Mouse (Mus musculus) lung, embryonic 16.5 days (tissue): ENCODE measurements around the gene Ppip5k2. TPM values are rescaled to one million over a fixed set of nuclear protein-coding genes. Genes with fewer than 3 reads are reported as not detected.

Source experiments
- ATAC-seq: fragments of 200-750 bp; cut with Nextera tagmentation; 2 replicates; pipeline ENCODE4 v1.8.0; 2017; ENCODE audit warnings: low read depth, mild to moderate bottlenecking, moderate library complexity
- H3K27ac ChIP-seq: fragments of 300-500 bp; sonication (generic); 2 replicates; pipeline ENCODE4 v1.5.1; 2014; ENCODE audit warnings: mild to moderate bottlenecking, control low read depth, low read length
- H3K27me3 ChIP-seq: fragments of 300-500 bp; sonication (generic); 2 replicates; pipeline ENCODE4 v1.6.1; 2014; ENCODE audit warnings: low read depth, low read length, mixed read lengths; ENCODE audit not compliant: control insufficient read depth, insufficient read depth
- H3K36me3 ChIP-seq: fragments of 300-500 bp; sonication (generic); 2 replicates; pipeline ENCODE4 v1.6.1; 2014; ENCODE audit warnings: low read length; ENCODE audit not compliant: control insufficient read depth, insufficient read depth
- H3K4me1 ChIP-seq: fragments of 300-500 bp; sonication (generic); replicated peaks from 2 replicates; pipeline ENCODE4 v1.6.1; 2014; ENCODE audit warnings: low read length, mixed read lengths; ENCODE audit not compliant: control insufficient read depth, insufficient read depth
- H3K4me2 ChIP-seq: fragments of 300-500 bp; sonication (generic); 2 replicates; pipeline ENCODE4 v1.6.1; 2014; ENCODE audit warnings: low read depth, low read length, control low read depth
- H3K4me3 ChIP-seq: fragments of 300-500 bp; sonication (generic); 2 replicates; pipeline ENCODE4 v1.5.1; 2014; ENCODE audit warnings: mild to moderate bottlenecking, low read length, control low read depth
- H3K9ac ChIP-seq: fragments of 300-500 bp; sonication (generic); 2 replicates; pipeline ENCODE4 v1.6.1; 2014; ENCODE audit warnings: low read length, control low read depth
- H3K9me3 ChIP-seq: fragments of 300-500 bp; sonication (generic); 2 replicates; pipeline ENCODE4 v1.6.1; 2016; ENCODE audit warnings: low read length; ENCODE audit not compliant: control insufficient read depth
- WGBS: fragments of 180-500 bp; shearing (Covaris S2); extraction: QIAGEN DNeasy Blood & Tissue Kit; methylation state at CpG from one replicate; pipeline ENCODE4 v1.1.7; 2014; 5-methylcytosine and 5-hydroxymethylcytosine counted together
- polyA plus RNA-seq: library from polyadenylated mRNA; unstranded; fragments of >200 nt; fragmentation: Nextera tagmentation; extraction: Ambion mirVana; gene quantifications from 2 replicates; pipeline ENCODE4 v1.2.1, GENCODE M21; 2015

The Ppip5k2 gene
- 22.9 TPM in 2 replicates for polyA plus RNA-seq

DNA sequence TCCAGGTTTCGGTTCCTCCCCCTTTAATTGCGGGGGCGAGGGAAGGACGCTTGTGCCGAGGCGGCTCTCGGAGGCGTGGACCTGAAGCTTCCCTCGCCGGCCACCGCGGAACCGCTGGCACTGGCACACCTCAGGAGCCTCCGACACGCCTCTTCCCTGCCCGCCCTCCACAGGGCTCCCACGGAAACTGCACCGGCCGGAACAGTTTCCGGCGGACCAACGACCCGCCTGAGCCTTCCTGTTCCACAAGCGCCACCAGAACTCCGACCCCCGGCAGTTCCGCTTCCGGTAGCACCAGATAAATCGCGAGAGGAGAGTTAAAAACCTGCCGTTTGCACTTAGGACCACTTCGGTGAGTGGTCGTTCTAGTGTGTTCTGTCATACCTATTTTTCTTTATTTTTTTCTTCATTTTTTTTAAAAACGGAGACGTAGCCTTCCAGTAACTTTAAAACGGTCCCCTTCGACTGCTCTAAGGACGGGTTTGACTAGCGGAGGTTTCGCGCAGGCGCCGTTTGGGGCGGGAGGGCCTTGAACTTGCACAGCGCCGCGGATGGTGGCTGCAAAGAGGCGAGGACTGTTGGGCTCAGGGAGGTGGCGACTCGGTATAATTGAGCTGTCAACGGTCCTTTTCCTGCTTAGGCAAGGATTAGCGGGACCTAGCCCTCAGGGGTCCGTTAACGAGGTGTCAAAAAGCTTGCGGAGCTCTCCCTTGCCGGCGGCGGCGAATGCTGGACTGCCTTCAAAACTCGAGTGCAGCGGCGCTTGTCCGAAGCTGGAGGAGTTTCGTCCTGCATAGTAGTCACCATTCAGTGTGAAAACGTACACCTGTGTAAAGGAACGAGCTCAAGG lies at the start of gene Ppip5k2, which contains the start of gene Gin1:
TSS of gene Ppip5k2 (minus strand) at position 508 of the 850 bp plus-strand sequence.
TSS of gene Gin1 (plus strand) at position 269 of the 850 bp plus-strand sequence.
- under 1% methylated on average over 65 of the region's 66 CpGs for WGBS
- peak within 1 kb of the TSS; percentile 92 for H3K27ac ChIP-seq

DNA sequence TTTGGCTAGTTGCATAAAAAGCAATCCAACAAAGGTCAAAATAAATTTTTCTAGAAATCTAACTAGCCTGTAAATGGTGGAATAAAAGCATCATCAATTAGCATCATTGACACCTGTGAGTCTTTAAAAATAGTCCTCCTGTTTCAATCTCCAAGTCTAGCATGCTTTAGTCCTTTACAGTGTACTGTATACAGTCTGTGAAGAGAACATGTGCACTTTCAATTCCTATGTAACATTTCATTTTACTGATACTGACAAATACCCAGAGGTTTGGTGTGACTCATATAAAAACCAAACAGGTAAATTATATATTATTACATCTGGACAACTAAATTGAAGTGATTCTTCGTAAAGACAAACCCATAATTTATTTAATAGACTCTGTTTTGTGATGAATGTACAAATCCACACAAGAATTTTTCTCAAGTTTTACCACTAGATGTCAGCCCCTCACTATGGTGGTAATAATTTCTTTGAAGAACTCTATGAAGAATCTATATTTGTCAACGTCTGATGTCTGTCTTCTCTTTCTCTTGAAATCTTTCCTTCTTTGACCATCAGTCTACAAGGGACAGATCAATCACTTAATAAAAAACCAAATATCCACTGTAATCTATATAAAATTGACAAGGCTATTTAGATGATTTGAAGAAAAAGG lies 39.2 kb upstream of the Ppip5k2 start:
- WGBS: 26% methylated on average over 2 of the region's 2 CpGs
- Histone ChIP-seq H3K27ac (no peak overlapping the region), H3K4me1 (no peaks in the 10 kb centered on the region), H3K36me3 (no peaks in the 10 kb centered on the region), H3K4me2 (no peak overlapping the region), H3K9ac (no peak overlapping the region), H3K27me3 (no peaks in the 10 kb centered on the region), H3K9me3 (no peaks in the 10 kb centered on the region), H3K4me3 (no peak overlapping the region)
- no peak for ATAC-seq

More for the DNA sequence above, at the start of gene Ppip5k2, which contains the start of gene Gin1:
- Histone ChIP-seq H3K4me1 (peaks cover 11% of the 10 kb centered on the region), H3K27me3 (no peaks in the 10 kb centered on the region), H3K4me3 (peak within 1 kb of the TSS; percentile 97), H3K36me3 (no peaks in the 10 kb centered on the region), H3K9ac (peak within 1 kb of the TSS; percentile 79), H3K4me2 (peak within 1 kb of the TSS; percentile 76), H3K9me3 (no peaks in the 10 kb centered on the region)
- peak; percentile 99 for ATAC-seq

DNA sequence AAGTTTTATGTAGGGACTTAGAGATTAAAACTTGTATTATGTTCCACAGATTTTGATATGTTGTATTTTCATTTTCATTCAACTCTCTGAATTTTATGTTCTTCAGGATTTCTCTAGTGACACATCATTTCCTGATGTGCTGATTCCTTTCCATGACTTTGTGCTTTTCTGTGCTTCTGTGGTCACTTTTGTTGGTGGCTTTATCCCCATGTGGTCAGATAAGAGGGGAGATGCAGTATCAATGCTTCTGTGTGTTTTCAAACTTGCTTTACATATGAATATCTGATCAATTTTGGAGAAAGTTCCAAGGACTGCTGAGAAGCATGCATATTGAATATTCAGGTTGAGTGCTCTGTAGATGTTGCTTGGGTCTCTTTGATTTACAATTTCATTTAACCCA lies 34.3 kb upstream of the Ppip5k2 start:
- Histone ChIP-seq H3K36me3 (no peaks in the 10 kb centered on the region), H3K9me3 (no peaks in the 10 kb centered on the region), H3K27me3 (no peaks in the 10 kb centered on the region), H3K4me1 (no peaks in the 10 kb centered on the region), H3K4me3 (no peak overlapping the region), H3K9ac (no peak overlapping the region), H3K4me2 (no peak overlapping the region), H3K27ac (no peak overlapping the region)
- ATAC-seq: no peak

GRCm38 (mm10) chr1:97802207-97802902 lies 32.1 kb upstream of the Ppip5k2 start:
- WGBS: 34% methylated on average over 4 of the region's 4 CpGs
- no peak overlapping the region for H3K27ac ChIP-seq
- H3K27me3 ChIP-seq: no peaks in the 10 kb centered on the region
- H3K4me3 ChIP-seq: no peak overlapping the region
- H3K36me3 ChIP-seq: no peaks in the 10 kb centered on the region
- no peak overlapping the region for H3K9ac ChIP-seq
- ATAC-seq: no peak
- H3K4me2 ChIP-seq: no peak overlapping the region
- H3K9me3 ChIP-seq: no peaks in the 10 kb centered on the region
- no peaks in the 10 kb centered on the region for H3K4me1 ChIP-seq

- Histone ChIP-seq H3K4me1 (no peaks in the 10 kb centered on the region), H3K9me3 (no peaks in the 10 kb centered on the region), H3K9ac (no peak overlapping the region), H3K4me2 (no peak overlapping the region), H3K36me3 (no peaks in the 10 kb centered on the region), H3K4me3 (no peak overlapping the region), H3K27ac (no peak overlapping the region), H3K27me3 (no peaks in the 10 kb centered on the region)
- no peak for ATAC-seq
- 48% methylated on average over 9 of the region's 9 CpGs for WGBS
Measured at GRCm38 (mm10) chr1:97795936-97796335, 25.7 kb upstream of the Ppip5k2 start.

DNA sequence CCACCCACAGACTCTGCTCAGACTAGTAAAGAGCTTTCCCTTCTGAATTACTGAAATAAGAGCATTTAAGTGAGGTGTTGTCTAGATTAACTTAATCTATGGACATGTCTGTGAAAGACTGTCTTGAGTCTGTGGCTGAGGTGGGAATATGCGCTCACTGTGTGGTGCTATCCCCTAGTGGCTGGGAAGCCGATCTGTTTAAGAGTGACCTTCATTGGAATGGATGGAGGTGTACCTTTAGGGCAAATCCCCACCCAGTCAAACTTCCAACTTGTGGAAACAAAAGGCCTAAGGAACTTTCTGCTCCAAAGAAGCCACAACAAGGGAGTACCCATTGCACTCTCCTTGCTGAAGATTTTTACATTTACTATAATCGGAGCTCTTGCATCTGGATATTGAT lies 23.9 kb upstream of the Ppip5k2 start:
- Histone ChIP-seq H3K27ac (no peak overlapping the region), H3K9ac (no peak overlapping the region), H3K27me3 (no peaks in the 10 kb centered on the region), H3K4me1 (no peaks in the 10 kb centered on the region), H3K4me3 (no peak overlapping the region), H3K9me3 (no peaks in the 10 kb centered on the region), H3K36me3 (no peaks in the 10 kb centered on the region), H3K4me2 (no peak overlapping the region)
- 90% methylated on average over 3 of the region's 3 CpGs for WGBS
- no peak for ATAC-seq

DNA sequence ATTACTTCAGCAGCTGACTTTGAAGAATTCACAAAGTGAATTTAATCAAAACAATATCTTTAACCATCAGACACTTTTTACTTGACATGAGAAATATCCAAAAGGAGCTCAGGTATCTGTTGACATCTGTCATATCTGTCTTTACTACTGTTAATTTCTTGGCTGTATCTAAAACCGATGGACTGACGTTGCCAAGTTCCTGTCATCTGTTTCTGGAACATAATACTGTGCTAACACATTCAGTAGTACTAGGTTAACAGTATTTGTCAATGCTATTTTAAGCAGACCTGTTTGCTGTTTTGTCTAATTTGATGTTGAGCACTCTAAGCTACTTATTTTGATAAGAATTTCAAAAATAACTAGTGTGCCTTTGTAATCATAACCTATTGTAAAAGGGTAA lies 18.3 kb upstream of the Ppip5k2 start:
- no peak overlapping the region for H3K4me2 ChIP-seq
- no peaks in the 10 kb centered on the region for H3K9me3 ChIP-seq
- no peaks in the 10 kb centered on the region for H3K4me1 ChIP-seq
- H3K4me3 ChIP-seq: no peak overlapping the region
- no peak overlapping the region for H3K27ac ChIP-seq
- no peaks in the 10 kb centered on the region for H3K27me3 ChIP-seq
- H3K36me3 ChIP-seq: no peaks in the 10 kb centered on the region
- no peak overlapping the region for H3K9ac ChIP-seq
- WGBS: 82% methylated on average over 2 of the region's 2 CpGs
- ATAC-seq: no peak

- Histone ChIP-seq H3K9me3 (no peaks in the 10 kb centered on the region), H3K4me2 (no peak overlapping the region), H3K27ac (no peak overlapping the region), H3K27me3 (no peaks in the 10 kb centered on the region), H3K36me3 (no peaks in the 10 kb centered on the region), H3K9ac (no peak overlapping the region), H3K4me3 (no peak overlapping the region), H3K4me1 (no peaks in the 10 kb centered on the region)
- no peak for ATAC-seq
- 60% methylated on average over 3 of the region's 3 CpGs for WGBS
Measured at GRCm38 (mm10) chr1:97787674-97788073, 17.5 kb upstream of the Ppip5k2 start.
